Mouse (Mus musculus): ENCODE results near the gene Manba.

- TF ChIP-seq EP300 (IDR thresholded peaks at IDR 0.05; ENCODE audit: low read length) (no peak; the same call in 1 of the 2 replicates), BHLHE40 (IDR thresholded peaks at IDR 0.05; ENCODE audit: low read depth, low read length) (peak; percentile 31; the same call in 1 of the 2 replicates), TBP (conservative IDR thresholded peaks at IDR 0.05; ENCODE audit: low read depth, low read length) (no peak), MEF2A (IDR thresholded peaks at IDR 0.05; ENCODE audit: borderline replicate concordance, low read depth, low read length) (peak; percentile 49), POLR2A (IDR thresholded peaks at IDR 0.05; ENCODE audit: low read depth, low read length) (no peak), CTCF (conservative IDR thresholded peaks at IDR 0.05 in 1 of 2, IDR thresholded peaks at IDR 0.05 in 1 of 2; ENCODE audit: low read depth in 2 of 2, low read length in 2 of 2) (peak; percentile 13 to 98; a peak in 2 of 4 replicates), HCFC1 (IDR thresholded peaks at IDR 0.05; ENCODE audit: low read depth, low read length) (no peak)
Observed at GRCm38 (mm10) chr3:135581606-135582117, 96.3 kb downstream of the Manba start.

Measured in CH12.LX (cell line).